Mouse (Mus musculus) C2C12 (cell line): ENCODE data around the gene Ankfy1.

ENCODE experiments used
- CEBPB ChIP-seq: IDR thresholded peaks from one replicate; pipeline ENCODE4 v1.6.1; 2011; ENCODE audit warnings: low read depth, mild to moderate bottlenecking, control low read depth, moderate library complexity
- CTCF ChIP-seq: IDR thresholded peaks from one replicate; pipeline ENCODE4 v1.5.1; 2011; ENCODE audit not compliant: control insufficient read depth, insufficient read depth, insufficient read length
- MAX ChIP-seq: IDR thresholded peaks from one replicate; pipeline ENCODE4 v1.6.1; 2011; ENCODE audit warnings: mild to moderate bottlenecking, control low read depth
- MYOD1 ChIP-seq: IDR thresholded peaks from one replicate; pipeline ENCODE4 v1.6.1; 2011; ENCODE audit warnings: low read depth; ENCODE audit not compliant: control insufficient read depth, insufficient read length
- USF1 ChIP-seq: IDR thresholded peaks from one replicate; pipeline ENCODE4 v1.6.1; 2011; ENCODE audit warnings: low read depth, mild to moderate bottlenecking, control low read depth, moderate library complexity

DNA sequence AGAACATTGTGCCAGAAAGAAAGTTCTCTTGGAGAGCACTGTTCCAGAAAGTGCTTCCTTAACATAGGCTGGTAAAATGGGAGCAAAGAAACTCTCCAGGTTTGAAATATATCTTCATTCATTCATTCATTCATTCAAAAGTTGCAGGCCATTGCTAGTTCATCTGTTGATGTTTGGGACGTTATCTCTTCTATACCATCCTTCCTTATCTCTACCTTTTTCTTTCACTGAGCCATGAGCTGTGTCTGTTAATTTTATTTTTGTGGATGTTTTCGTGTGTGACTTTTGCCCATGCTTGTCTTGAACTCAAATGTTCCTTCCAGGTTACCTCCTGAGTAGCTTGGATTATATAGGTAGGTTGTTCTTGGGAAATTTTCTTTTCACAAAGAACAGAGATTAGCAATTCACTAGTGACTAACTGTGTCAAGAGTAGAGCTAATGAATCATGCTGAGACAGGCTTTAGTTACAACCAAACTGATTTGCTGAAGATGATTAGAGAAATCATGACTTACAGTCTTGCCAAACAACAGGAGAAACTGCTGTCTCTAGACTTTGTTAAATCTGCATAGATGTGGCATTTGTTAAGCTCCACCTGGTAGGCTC is 6.7 kb downstream of the Ankfy1 start:
- no peak for TF ChIP-seq USF1
- no peak for TF ChIP-seq CTCF
- no peak for TF ChIP-seq MAX
- no peak for TF ChIP-seq MYOD1
- TF ChIP-seq CEBPB = no peak
